Mouse (Mus musculus) cerebellum, adult 9-10 months (tissue): ENCODE measurements around the gene Kpna7.

Experiments used
- DNase-seq: peaks from one replicate; pipeline ENCODE4 v3.0.0; 2022

The Kpna7 gene

DNA sequence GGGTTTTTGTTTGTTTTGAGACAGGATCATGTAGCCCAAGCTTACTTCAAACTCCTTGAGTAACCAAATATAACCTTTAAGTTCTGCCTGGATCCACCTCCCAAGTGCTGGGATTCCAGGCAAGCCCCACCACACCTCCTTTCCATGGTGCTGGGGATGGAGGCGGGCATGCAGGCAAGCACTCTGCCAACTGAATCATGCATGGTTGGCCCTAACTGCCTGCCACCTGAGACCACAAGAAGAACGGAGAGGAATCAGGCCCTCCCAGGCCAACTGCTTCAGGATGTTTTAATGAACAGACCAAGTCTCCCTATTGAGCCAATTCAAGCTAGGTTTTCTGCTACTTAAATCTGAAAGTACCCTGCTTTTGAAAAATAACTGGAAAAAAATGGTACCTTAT is 131.2 kb downstream of the Kpna7 start:
- DNase-seq, result no peak

- DNase-seq, result no peak
These were observed 133.3 kb downstream of the Kpna7 start for GRCm38 (mm10) chr5:144950428-144951051.

DNA sequence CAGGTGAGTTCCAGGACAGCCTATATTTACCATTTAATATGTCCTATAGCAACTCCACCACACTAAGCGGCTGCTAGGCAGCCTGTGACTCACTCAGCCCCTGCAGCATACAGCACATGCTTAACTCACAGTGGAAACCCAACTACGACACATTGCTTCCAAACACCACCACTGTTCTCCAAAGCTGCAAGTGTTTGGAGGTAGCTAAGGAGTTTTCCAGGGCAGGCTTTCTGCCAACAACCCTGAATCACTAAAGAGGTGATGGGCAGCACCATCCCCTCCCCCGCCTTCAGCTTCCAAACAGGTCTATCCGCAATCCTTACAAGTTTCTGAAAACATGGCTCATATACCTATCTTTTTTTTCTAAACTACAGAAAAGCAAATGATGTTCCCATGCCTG is 134.0 kb downstream of the Kpna7 start:
- DNase-seq, result no peak

DNA sequence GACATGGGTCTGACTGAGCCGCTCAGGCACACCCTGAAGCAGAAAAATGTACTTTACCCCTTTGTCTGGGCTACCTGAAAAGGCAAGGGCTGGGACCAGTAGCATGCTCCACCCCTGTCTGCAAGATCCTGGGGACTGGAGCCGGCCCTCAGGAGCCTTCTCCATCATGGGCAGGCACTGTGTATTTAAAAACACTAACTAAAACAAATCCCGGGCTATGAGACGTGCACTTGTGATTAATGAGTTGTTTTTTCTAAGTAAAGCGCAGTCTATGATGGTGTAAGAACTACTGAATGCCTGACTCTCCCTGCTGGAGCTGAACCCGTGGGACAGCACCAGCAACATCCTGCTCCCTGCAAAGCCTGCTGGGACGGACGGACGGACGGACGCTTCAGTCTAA is 135.4 kb downstream of the Kpna7 start:
- DNase-seq, result no peak

GRCm38 (mm10) chr5:144948002-144948401 is 135.8 kb downstream of the Kpna7 start:
- no peak for DNase-seq

DNA sequence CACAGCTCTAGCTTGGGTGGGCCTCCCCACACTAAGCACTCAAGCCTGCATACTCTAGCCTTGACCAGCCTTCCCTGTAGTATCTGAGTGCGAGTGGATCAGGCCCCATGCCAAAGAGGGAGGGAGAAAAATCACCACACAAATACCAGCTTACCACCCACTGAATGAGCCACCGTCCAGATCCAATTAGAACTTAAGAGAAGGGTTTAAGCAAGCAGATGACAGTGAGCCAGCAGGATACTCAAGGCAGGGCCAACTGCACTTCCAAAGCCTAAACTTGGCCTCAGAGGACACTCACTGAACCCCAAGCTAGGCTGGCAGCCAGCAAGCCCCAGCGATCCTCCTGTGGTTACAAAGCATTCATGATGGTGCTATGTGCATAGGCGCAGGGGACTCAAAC is 137.8 kb downstream of the Kpna7 start:
- DNase-seq, result peak; percentile 54

- DNase-seq, result no peak
These were observed 138.9 kb downstream of the Kpna7 start for GRCm38 (mm10) chr5:144944932-144945331.

- DNase-seq, result no peak
These were observed 139.5 kb downstream of the Kpna7 start for GRCm38 (mm10) chr5:144944370-144944769.

GRCm38 (mm10) chr5:144943346-144943745 is 140.5 kb downstream of the Kpna7 start:
- DNase-seq, result no peak

DNA sequence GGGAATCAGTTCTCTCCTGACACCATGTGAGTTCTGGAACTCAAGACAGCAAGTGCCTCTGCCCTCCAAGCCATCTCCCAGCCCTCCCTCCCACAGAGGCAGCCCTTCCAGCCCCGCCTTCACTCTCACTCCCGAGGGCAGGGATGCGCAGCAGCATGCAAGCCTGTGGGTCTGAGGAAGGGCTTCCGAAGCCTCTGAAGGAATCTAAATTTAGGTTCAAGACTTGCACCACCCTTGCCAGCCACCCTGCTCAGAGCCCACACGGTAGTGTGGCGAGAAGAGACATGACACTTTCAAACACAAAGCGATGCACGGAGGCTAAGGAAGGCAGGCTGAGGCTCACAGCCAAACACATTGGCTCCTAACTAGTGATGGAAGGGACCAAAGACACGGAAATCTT is 141.4 kb downstream of the Kpna7 start:
- DNase-seq, result no peak

GRCm38 (mm10) chr5:144940904-144941303 is 142.9 kb downstream of the Kpna7 start:
- no peak for DNase-seq

DNA sequence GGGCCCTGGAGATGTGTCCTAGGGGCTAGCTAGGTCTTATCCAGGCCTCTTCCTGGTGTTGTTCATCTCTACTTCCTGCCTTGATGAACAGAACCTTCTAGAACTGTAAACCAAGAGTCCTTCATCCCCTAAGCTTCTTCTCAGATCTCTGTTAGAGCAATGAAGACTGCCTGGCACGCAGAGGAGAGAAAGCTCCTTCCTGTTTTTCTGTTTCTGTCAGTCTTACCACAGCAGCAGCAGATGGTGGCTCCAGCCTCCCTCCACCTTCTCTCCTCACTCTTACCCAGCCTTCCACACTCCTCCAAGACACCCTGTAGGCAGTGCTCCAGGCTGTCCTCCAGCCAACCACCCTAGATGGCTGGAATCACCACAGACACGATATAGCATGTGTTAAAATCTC is 146.5 kb downstream of the Kpna7 start:
- DNase-seq, result no peak
